In the genomic region with DNA sequence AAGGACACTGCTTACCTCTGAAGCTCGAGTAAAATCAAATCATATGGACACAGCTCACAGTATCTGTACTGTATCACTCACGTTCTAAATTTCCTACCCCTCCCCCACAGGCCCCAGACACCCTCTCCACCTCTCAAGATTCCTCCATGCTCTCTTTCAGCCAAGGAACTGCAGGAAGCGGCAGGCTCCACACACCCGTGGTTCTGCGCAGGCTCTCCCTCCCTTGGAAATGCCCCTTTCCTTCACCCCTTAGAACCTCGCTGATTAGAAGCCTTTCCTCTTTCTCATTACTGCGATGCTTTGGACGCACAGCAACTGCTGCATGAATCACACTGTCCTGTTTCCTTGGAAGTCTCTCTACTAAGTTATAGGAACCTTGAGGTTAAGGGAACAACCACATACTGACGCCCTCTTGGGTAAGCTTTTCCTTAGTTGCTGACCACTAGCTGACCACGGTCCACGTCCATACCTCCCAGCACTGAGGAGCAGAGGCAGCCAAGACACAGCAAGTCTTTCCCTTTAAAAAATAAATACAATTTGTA, we compare ENCODE assay signal across 15 mouse cellular contexts. TPM values are rescaled to one million over a fixed set of nuclear protein-coding genes. Genes with fewer than 3 reads are reported as not detected.
DNase-seq lines count a peak whose midpoint lies in the region; ATAC-seq and TF ChIP-seq lines count a peak whose summit lies in the region.
"Had no signal": no experiment of that assay in that cellular context is flagged by ENCODE, and none has a peak within 500 bp of the region (broad histone marks: within the 10 kb centered on the region; RNA-seq: fewer than 3 reads in every experiment).

No protein-coding gene starts in this region.

- H3K4me2 ChIP-seq in heart, embryonic 12.5 days, result peak overlapping the region; percentile 7; the same call in 1 of the 2 replicates
- peak overlapping the region; percentile 6; the same call in 1 of the 2 replicates for H3K4me2 ChIP-seq in liver, embryonic 14.5 days (ENCODE audit: low read depth)
- H3K4me2 ChIP-seq: neural tube, embryonic 13.5 days; stomach, embryonic 15.5 days had no signal

- H3K9ac ChIP-seq in heart, embryonic 12.5 days, result no peak overlapping the region
- H3K9ac ChIP-seq in liver, embryonic 14.5 days (replicated peaks), result no peak overlapping the region
- H3K9ac ChIP-seq: neural tube, embryonic 13.5 days; stomach, embryonic 15.5 days had no signal

- no peak overlapping the region for H3K4me3 ChIP-seq in heart, embryonic 12.5 days
- no peak overlapping the region for H3K4me3 ChIP-seq in liver, embryonic 14.5 days (ENCODE audit: insufficient read depth in 1 of 2, low read depth in 2 of 2, low read length in 2 of 2)
- H3K4me3 ChIP-seq: hindbrain, embryonic 10.5 days; neural tube, embryonic 13.5 days; stomach, embryonic 15.5 days had no signal

- H3K9me3 ChIP-seq in heart, embryonic 12.5 days (replicated peaks), result no peaks in the 10 kb centered on the region
- H3K9me3 ChIP-seq in liver, embryonic 14.5 days (ENCODE audit: control insufficient read depth, low read length), result no peaks in the 10 kb centered on the region
- H3K9me3 ChIP-seq: G1E; hindbrain, embryonic 10.5 days; neural tube, embryonic 13.5 days; stomach, embryonic 15.5 days had no signal

- intact Hi-C loops in heart, postnatal 14 days (cut with DNase I), result loop anchor here (5.0 kb wide), 3 partner anchors 34 to 134 kb away; partner anchors contain the start of genes Gm10638 and Siah1a

- H3K27me3 ChIP-seq in heart, embryonic 12.5 days (replicated peaks), result no peaks in the 10 kb centered on the region
- H3K27me3 ChIP-seq in liver, embryonic 14.5 days (ENCODE audit: control insufficient read depth, insufficient read depth, low read length), result no peaks in the 10 kb centered on the region
- H3K27me3 ChIP-seq: neural tube, embryonic 13.5 days; stomach, embryonic 15.5 days had no signal

- WGBS in heart, embryonic 12.5 days, result 54% methylated on average over 11 of the region's 11 CpGs
- 53% methylated on average over 11 of the region's 11 CpGs for WGBS in liver, embryonic 14.5 days (ENCODE audit: insufficient replicate concordance)

- DNase-seq in adrenal gland, adult 2 months, result peak; percentile 47
- no peak for DNase-seq in adrenal gland, postnatal 36 days
- no peak for DNase-seq in heart, postnatal 14 days
- peak; percentile 57 for DNase-seq in NIH3T3 (ENCODE audit: low read depth)
- DNase-seq in liver, embryonic 14.5 days (ENCODE audit: low read depth in 3 of 3, low spot score in 3 of 3), result no peak
- no peak for DNase-seq in cerebellum, postnatal 4 days (ENCODE audit: low spot score in 2 of 2)
- DNase-seq in left cerebral cortex, adult 9 months (ENCODE audit: low spot score in 2 of 2), result no peak
- DNase-seq: cerebellum, adult 9-10 months; kidney, postnatal 10 days; lung, adult 18-20 months had no signal

- 0 out of 2 replicates have a peak overlapping the region, but pooled peaks have one; percentile 11 for H3K27ac ChIP-seq in heart, embryonic 12.5 days (ENCODE audit: poor library complexity, severe bottlenecking)
- H3K27ac ChIP-seq in liver, embryonic 14.5 days, result no peak overlapping the region
- H3K27ac ChIP-seq: hindbrain, embryonic 10.5 days; neural tube, embryonic 13.5 days; stomach, embryonic 15.5 days had no signal

- TF ChIP-seq CTCF in liver, embryonic 14.5 days (IDR thresholded peaks at IDR 0.05; ENCODE audit: low read depth), result no peak

- no peak for ATAC-seq in heart, embryonic 12.5 days (ENCODE audit: insufficient number of reproducible peaks, low FRiP score)
- no peak for ATAC-seq in liver, embryonic 14.5 days (ENCODE audit: insufficient read depth)

- peaks cover 4% of the 10 kb centered on the region; the same call in 1 of the 2 replicates for H3K36me3 ChIP-seq in heart, embryonic 12.5 days
- H3K36me3 ChIP-seq in liver, embryonic 14.5 days (replicated peaks; ENCODE audit: control insufficient read depth, insufficient read depth, low read depth), result no peaks in the 10 kb centered on the region
- H3K36me3 ChIP-seq: stomach, embryonic 15.5 days had no signal

- TF ChIP-seq EP300 in liver, embryonic 14.5 days (IDR thresholded peaks at IDR 0.05; ENCODE audit: low read depth), result no peak

- H3K4me1 ChIP-seq in heart, embryonic 12.5 days (replicated peaks), result peaks cover 52% of the 10 kb centered on the region
- peaks cover 12 to 28% of the 10 kb centered on the region in 2 experiments for H3K4me1 ChIP-seq in liver, embryonic 14.5 days (replicated peaks; ENCODE audit: control insufficient read depth in 2 of 2, insufficient read depth in 2 of 2, low read length in 1 of 2)

RNA-seq across cellular contexts. Expression of gene N4bp1, which starts 3.9 kb away (rescaled TPM):
- 10 to 100 TPM; 23.2 to 45.6 TPM for total RNA-seq in adrenal gland, adult 2 months (2021)
- 13.2 and 19.9 TPM in 2 replicates for polyA plus RNA-seq in adrenal gland, adult 2 months (2012; rRNA removed)
- 10 to 100 TPM; 29.8 to 36.0 TPM for total RNA-seq in adrenal gland, postnatal 36 days (2021)
- polyA plus RNA-seq in heart, embryonic 12.5 days (2016; fragmentation: Nextera tagmentation; extraction: Ambion mirVana), result 8.5 and 9.7 TPM in 2 replicates
- 10 to 100 TPM; 17.1 to 18.0 TPM for total RNA-seq in heart, postnatal 14 days (2021)
- polyA plus RNA-seq in liver, embryonic 14.5 days (2012; rRNA removed), result 2.7 and 3.1 TPM in 2 replicates
- polyA plus RNA-seq in liver, embryonic 14.5 days (2014; fragmentation: Nextera tagmentation; extraction: Ambion mirVana), result 2.1 and 2.8 TPM in 2 replicates

Comparison
In these comparisons a context has a peak if more than half of its experiments do, and no peak if none do; other contexts are left out.
1. DNase-seq: peak in adrenal gland, adult 2 months (single experiment) and NIH3T3 (single experiment); none in adrenal gland, postnatal 36 days (0 of 2), heart, postnatal 14 days (0 of 2), liver, embryonic 14.5 days (0 of 3), cerebellum, postnatal 4 days (0 of 2) and left cerebral cortex, adult 9 months (0 of 2).